Mouse (Mus musculus) limb, embryonic 15.5 days (tissue): ENCODE results near the gene Pou6f2. TPM values are rescaled to one million over a fixed set of nuclear protein-coding genes. Genes with fewer than 3 reads are reported as not detected.

Experiments
- ATAC-seq: fragments of 200-750 bp; cut with Nextera tagmentation; 2 replicates; pipeline ENCODE4 v1.8.0; 2017; ENCODE audit warnings: low read depth, moderate TSS enrichment; ENCODE audit not compliant: insufficient number of reproducible peaks, low FRiP score, low TSS enrichment
- H3K27ac ChIP-seq: fragments of 300-500 bp; sonication (generic); 2 replicates; pipeline ENCODE4 v1.5.1; 2015; ENCODE audit warnings: moderate library complexity, mild to moderate bottlenecking, inconsistent platforms
- H3K27me3 ChIP-seq: fragments of 300-500 bp; sonication (generic); 2 replicates; pipeline ENCODE4 v1.6.1; 2015; ENCODE audit warnings: inconsistent platforms
- H3K36me3 ChIP-seq: fragments of 300-500 bp; sonication (generic); 2 replicates; pipeline ENCODE4 v1.6.1; 2015; ENCODE audit warnings: inconsistent platforms
- H3K4me1 ChIP-seq: fragments of 300-500 bp; sonication (generic); 2 replicates; pipeline ENCODE4 v1.6.1; 2015; ENCODE audit warnings: inconsistent platforms
- H3K4me2 ChIP-seq: fragments of 300-500 bp; sonication (generic); 2 replicates; pipeline ENCODE4 v1.6.1; 2015; ENCODE audit warnings: mild to moderate bottlenecking, inconsistent platforms
- H3K4me3 ChIP-seq: fragments of 300-500 bp; sonication (generic); 2 replicates; pipeline ENCODE4 v1.5.1; 2015; ENCODE audit warnings: mild to moderate bottlenecking, inconsistent platforms
- H3K9ac ChIP-seq: fragments of 300-500 bp; sonication (generic); 2 replicates; pipeline ENCODE4 v1.6.1; 2015; ENCODE audit warnings: inconsistent platforms
- H3K9me3 ChIP-seq: fragments of 300-500 bp; sonication (generic); 2 replicates; pipeline ENCODE4 v1.6.1; 2016; ENCODE audit warnings: inconsistent platforms
- WGBS: fragments of 180-500 bp; shearing (Covaris S2); methylation state at CpG from one replicate; pipeline ENCODE4 v1.1.7; 2015; 5-methylcytosine and 5-hydroxymethylcytosine counted together
- polyA plus RNA-seq: library from polyadenylated mRNA; unstranded; fragments of >200 nt; fragmentation: Nextera tagmentation; extraction: Ambion mirVana; gene quantifications from 2 replicates; pipeline ENCODE4 v1.2.1, GENCODE M21; 2015

Pou6f2 gene
- polyA plus RNA-seq, 1 experiment from 2014 or later = 0.19 TPM

DNA sequence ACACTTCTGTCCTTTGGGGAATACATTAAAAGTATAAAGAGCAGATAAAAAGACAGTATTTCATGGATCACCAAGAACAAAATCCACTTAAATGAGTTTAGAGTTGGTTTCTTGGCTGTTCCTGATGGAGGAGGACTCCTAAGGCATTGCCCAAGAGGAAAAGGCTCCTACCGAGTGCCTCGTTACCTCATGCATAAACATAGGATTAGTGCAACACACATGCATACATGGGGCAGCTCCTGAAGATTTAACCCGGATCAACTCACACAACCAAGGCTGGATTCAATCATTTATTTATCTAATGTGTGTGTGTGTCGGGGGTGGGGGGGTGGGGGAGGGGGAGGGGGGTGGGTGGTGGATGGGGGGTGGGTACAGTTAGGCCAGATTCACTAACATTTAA lies 269.4 kb downstream of the Pou6f2 start:
- H3K4me3 ChIP-seq = no peak overlapping the region
- no peaks in the 10 kb centered on the region for H3K9me3 ChIP-seq
- WGBS = 46% methylated on average over 4 of the region's 4 CpGs
- H3K4me2 ChIP-seq = no peak overlapping the region
- no peaks in the 10 kb centered on the region for H3K27me3 ChIP-seq
- H3K27ac ChIP-seq = no peak overlapping the region
- no peaks in the 10 kb centered on the region for H3K36me3 ChIP-seq
- H3K4me1 ChIP-seq = peaks cover 5% of the 10 kb centered on the region
- ATAC-seq = no peak
- H3K9ac ChIP-seq = no peak overlapping the region

DNA sequence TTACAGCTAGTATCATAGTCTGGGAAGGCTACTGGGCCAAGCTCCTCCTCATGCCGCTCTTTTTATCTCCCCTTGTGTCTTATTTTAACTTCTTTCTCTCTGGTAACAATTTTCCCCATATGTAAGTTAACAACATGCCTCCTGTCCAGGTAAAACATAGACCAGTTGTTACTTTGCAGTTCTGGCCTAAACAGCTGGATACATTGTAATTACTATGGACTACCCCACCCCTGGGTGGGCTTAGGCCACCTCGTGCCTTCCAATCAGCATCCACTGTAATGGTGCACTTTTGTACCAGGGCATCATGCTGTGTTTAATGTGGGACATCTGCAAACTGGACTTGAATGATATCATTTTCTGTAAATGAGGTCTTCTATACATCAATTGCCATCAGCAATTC lies 271.4 kb downstream of the Pou6f2 start:
- no peak overlapping the region for H3K4me3 ChIP-seq
- H3K9me3 ChIP-seq = no peaks in the 10 kb centered on the region
- H3K4me1 ChIP-seq = peaks cover 5% of the 10 kb centered on the region
- ATAC-seq = no peak
- no peaks in the 10 kb centered on the region for H3K27me3 ChIP-seq
- no peak overlapping the region for H3K9ac ChIP-seq
- 59% methylated on average over 2 of the region's 2 CpGs for WGBS
- no peak overlapping the region for H3K4me2 ChIP-seq
- no peaks in the 10 kb centered on the region for H3K36me3 ChIP-seq
- H3K27ac ChIP-seq = no peak overlapping the region

DNA sequence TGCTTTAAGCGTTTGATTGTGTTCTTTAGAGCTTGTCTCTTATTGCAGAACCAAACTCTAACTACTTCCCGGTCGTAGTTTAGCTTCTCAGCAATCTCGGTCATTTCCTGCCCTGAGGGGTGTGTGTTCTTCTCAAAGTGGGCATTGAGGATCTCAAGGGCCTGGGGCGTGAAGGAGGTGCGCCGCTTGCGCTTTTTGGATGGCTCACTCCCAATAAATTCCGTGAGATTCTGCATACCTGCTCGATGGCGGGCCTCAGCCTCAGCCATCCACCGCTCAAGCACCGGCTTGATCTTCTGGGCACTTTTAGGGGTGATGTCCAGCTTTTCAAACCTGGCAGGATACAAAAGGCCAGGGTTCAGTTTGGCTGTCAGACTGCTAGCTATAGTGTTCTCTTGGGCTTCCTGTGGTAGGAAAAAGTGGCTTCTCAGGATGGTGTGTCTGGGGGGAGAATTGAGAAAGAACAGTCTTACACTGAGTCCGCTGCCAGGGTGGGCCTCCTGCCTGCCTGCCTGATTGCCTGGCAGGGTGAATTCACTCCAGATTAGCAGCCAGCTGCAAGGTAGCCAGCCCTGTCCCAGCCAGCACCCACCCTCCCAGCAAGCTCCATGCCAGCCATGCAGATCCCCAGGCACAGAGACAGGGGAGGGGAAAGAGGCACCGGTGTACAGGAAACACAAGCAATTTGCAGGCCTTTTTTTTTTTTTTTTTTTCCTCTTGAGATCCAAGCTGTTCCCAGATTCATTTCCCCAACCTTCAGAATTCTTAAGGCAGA lies 272.1 kb downstream of the Pou6f2 start:
- 54% methylated on average over 15 of the region's 15 CpGs for WGBS
- no peaks in the 10 kb centered on the region for H3K9me3 ChIP-seq
- no peaks in the 10 kb centered on the region for H3K27me3 ChIP-seq
- no peak for ATAC-seq
- no peak overlapping the region for H3K4me2 ChIP-seq
- no peak overlapping the region for H3K4me3 ChIP-seq
- peaks cover 5% of the 10 kb centered on the region for H3K4me1 ChIP-seq
- no peaks in the 10 kb centered on the region for H3K36me3 ChIP-seq
- H3K9ac ChIP-seq = no peak overlapping the region
- H3K27ac ChIP-seq = no peak overlapping the region

DNA sequence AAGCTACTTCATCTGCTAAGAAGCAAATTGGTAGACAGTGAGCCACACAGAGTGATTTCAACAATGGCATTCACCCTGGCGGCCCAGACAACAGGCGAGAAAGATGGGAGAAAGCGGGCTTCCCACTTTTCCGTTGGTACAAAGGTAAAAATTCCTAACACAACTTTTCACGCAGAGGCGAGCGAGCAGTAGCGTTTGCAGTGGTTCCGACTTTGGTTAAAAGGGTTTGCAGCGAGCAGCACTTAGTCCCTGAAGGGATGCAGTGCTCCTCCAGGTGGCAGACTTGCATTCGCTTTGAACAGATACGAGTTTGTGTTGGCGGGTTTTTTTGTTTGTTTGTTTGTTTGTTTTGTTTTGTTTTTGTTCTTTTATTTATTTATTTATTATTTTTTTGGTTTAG lies 273.1 kb downstream of the Pou6f2 start:
- peak overlapping the region; percentile 29 for H3K4me2 ChIP-seq
- ATAC-seq = no peak
- peaks cover 5% of the 10 kb centered on the region for H3K4me1 ChIP-seq
- no peaks in the 10 kb centered on the region for H3K9me3 ChIP-seq
- peak overlapping the region; percentile 11 for H3K4me3 ChIP-seq
- H3K36me3 ChIP-seq = no peaks in the 10 kb centered on the region
- no peaks in the 10 kb centered on the region for H3K27me3 ChIP-seq
- no peak overlapping the region for H3K27ac ChIP-seq
- 24% methylated on average over 13 of the region's 13 CpGs for WGBS
- H3K9ac ChIP-seq = no peak overlapping the region

DNA sequence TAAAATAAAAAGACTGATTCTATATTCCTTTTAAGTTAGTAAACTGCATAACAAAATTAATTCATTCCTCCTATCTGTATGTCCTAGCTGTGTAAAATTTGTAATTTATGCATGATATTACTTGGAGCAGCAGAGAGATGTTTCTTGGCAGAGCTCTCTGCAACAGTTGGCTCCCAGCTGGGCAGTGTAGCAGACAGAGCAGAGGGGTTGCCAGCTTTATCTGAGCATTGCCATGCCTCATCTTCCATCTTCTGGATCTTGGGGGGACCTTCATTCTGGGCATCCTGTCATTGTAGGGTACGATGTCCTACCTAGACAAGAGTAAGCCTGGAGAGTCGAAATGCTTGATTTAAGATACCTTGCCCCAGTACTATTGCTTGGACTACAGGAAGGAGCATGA lies 277.1 kb downstream of the Pou6f2 start:
- no peak for ATAC-seq
- 91% methylated on average over 2 of the region's 2 CpGs for WGBS

DNA sequence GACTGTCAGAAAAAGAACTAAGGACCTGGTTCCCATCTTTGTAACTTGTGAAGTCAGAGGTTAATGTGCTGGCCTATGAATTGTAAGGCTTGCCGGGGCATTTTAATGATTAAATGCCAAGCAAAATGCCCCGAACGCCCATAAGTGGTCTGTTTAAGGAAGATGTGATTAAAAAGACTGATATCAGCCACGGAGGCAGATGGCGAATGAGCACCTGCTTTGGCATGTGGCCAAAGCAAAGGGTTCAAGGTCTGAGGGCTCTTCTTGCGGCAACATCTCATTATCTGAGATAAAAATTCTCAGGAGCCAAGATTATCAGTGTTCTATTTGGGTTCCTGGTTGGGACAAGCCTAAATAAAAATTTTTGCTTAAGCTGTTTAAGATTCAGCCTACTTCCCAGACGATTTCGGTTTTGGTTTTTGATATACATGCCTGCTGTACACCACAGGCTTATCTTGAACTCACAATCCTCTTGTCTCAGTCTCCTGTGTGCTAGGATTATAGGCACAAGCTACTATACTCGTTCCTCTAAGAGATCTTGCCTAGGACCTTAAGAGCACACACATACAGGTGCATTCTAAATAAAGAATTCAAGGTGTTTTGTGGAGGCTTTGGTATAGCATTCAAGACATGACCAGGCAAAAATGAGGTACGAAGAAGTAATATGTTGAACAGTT lies 315.9 kb downstream of the Pou6f2 start:
- no peak for ATAC-seq
- 73% methylated on average over 10 of the region's 10 CpGs for WGBS
- H3K4me1 ChIP-seq = no peaks in the 10 kb centered on the region
- no peak overlapping the region for H3K9ac ChIP-seq
- no peaks in the 10 kb centered on the region for H3K9me3 ChIP-seq
- no peak overlapping the region for H3K4me2 ChIP-seq
- no peak overlapping the region for H3K4me3 ChIP-seq
- H3K27me3 ChIP-seq = no peaks in the 10 kb centered on the region
- no peaks in the 10 kb centered on the region for H3K36me3 ChIP-seq
- no peak overlapping the region for H3K27ac ChIP-seq

More for the DNA sequence above, 277.1 kb downstream of the Pou6f2 start:
- Histone ChIP-seq H3K4me2 (no peak overlapping the region), H3K9me3 (no peaks in the 10 kb centered on the region), H3K27me3 (no peaks in the 10 kb centered on the region), H3K9ac (no peak overlapping the region), H3K4me3 (no peak overlapping the region), H3K27ac (no peak overlapping the region), H3K36me3 (no peaks in the 10 kb centered on the region), H3K4me1 (peaks cover 2% of the 10 kb centered on the region)
